Mouse (Mus musculus) adrenal gland, adult (tissue): ENCODE results near the gene H2-K1.

Experiments used
- DNase-seq, 2 experiments: peaks; one replicate each; pipeline ENCODE4 v3.0.0; 2022 to 2023; ENCODE audit warnings: low spot score in 1 of 2; ENCODE audit not compliant: inconsistent age in 2 of 2

H2-K1 gene

GRCm38 (mm10) chr17:33991788-33992664, 8.1 kb downstream of the H2-K1 start:
- peak; percentile 48 to 83 for DNase-seq

DNA sequence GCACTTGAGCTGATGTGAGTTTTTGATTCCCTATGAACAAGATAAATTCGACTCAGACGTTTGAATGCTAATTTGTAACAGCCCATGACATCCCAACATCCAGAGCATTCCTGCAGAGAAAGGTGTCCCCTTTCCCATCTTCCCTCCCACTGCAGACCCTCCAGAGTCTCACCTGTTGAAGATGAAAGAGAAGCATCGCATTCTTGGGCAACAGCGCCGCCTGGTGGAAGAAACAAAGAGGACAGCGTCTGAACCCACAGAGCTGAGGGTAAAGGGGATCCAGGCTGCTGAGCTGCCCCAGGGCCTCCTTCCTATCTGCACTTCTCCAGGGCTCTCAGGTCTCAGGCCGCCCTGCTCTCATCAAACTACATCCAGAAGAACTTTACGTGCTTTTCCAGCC, 18.0 kb downstream of the H2-K1 start:
- DNase-seq, result peak; percentile 51 to 86

DNA sequence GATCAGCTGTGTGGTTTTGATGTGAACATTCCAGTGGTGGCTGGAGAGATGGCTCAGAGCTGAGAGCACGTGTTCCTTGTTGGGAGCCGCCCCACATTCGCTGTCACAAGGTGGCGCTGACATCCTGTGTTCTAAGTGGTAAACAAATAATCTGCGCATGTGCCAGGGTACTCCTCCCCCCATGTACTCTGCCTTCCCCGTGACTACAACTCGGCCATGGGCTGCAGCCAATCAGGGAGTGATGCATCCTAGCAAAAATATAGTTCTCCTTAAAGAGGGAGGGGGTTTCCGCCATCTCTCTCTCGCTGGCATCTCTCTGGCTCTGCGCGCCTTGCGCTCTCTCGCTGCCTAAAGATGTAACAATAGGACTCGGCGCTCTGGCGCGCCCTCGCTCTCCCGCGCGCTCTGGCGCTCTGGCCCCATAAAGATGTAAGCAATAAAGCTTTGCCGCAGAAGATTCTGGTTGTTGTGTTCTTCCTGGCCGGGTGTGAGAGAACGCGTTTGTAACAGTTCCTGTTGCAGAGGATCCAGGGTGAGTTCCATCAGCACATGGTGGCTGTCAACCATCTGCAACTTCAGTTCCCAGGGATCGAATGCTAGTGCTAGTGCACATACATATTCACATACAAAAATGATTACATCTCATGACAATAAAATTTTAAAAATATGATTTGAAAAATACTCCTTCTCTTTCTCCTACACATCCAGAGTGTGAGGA, 18.8 kb downstream of the H2-K1 start:
- peak; percentile 89 to 95 for DNase-seq

- peak in 1 of 2 experiments; percentile 28 for DNase-seq
Observed at GRCm38 (mm10) chr17:33980181-33981035, 19.7 kb downstream of the H2-K1 start.

GRCm38 (mm10) chr17:33979512-33980050, 20.6 kb downstream of the H2-K1 start:
- peak in 1 of 2 experiments; percentile 23 for DNase-seq

DNA sequence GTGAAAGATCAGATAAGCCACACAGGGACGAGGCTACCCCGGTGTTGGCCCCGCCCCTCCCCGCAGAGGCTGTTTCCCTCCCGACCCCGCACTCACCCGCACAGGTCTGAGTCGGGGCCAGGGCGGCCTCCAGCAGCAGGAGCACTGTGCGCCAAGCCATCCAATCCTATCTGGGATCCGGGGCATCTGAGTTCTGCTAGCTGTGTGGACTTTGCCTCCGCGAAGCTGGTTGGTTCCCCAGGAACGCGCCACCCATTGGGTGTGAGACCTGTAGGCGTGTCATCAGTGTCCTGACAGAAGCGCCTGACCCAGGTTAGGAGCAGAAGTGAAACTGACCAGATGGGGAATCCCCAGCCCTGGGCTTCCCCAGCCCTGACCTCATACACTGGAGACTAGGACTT, 21.5 kb downstream of the H2-K1 start:
- DNase-seq, result peak; percentile 91 to 95

GRCm38 (mm10) chr17:33977861-33978557, 22.1 kb downstream of the H2-K1 start:
- DNase-seq, result peak in 1 of 2 experiments; percentile 24

DNA sequence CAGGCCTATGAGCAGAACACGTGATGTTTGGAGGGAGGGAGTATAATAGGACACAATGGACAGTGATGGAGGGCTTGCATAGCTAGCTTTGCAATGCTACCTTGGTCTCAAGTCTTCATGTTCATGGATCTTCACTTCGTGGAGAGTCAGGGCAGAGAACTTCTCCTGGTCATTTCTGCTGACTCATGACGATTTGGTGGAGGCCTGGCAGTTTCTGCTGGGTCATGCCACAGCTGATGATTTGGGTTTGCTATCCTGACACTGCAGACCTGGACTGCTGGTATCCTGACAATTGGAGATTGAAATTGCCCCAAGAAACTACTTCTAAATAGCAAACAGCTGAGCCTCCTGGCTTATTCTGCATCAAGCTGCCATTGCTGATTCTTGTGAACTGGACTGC, 26.6 kb downstream of the H2-K1 start:
- no peak for DNase-seq

DNA sequence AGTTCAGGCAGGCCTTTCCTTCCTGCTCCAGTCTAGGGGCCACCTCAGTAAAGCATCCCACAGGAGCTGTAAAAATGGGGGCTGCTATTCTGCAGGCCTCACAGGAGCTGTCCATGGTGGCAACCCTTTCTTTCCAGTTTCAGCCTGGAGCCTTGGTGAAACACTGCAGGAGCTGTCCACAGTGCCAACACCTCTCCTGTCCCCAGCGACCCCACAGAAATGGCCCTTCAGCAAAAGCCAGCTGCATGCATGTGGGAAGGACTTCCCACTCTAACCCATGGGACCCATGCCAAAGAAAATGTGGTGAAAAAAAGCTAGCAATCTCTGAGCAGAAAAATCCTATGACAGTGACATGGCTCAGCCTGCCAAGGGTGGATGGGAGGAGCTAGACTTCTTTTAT, 27.5 kb downstream of the H2-K1 start:
- DNase-seq, result peak in 1 of 2 experiments; percentile 38

DNA sequence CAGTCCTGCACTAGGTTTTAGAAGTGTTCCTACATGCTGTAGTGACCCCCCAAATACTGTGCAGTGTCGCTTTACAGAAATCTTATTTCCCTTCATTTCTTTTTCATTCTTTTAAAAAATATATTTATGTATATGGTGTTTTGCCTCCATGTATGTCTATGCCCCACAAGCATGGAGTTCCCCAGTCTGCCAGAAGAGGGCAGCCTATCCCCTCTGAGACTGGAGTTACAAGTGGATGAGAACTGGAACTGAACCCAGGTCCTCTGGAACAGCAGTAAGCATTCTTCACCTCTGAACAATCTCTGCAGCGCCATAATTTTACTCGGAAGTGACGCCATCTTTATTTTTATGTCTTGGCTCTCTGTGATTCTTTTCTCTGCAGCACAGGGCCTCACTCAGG, 30.8 kb downstream of the H2-K1 start:
- no peak for DNase-seq

- DNase-seq, result peak in 1 of 2 experiments; percentile 67
Observed at GRCm38 (mm10) chr17:33968927-33969326, 31.2 kb downstream of the H2-K1 start.

GRCm38 (mm10) chr17:33968489-33968888, 31.7 kb downstream of the H2-K1 start:
- DNase-seq, result peak; percentile 72 to 92

DNA sequence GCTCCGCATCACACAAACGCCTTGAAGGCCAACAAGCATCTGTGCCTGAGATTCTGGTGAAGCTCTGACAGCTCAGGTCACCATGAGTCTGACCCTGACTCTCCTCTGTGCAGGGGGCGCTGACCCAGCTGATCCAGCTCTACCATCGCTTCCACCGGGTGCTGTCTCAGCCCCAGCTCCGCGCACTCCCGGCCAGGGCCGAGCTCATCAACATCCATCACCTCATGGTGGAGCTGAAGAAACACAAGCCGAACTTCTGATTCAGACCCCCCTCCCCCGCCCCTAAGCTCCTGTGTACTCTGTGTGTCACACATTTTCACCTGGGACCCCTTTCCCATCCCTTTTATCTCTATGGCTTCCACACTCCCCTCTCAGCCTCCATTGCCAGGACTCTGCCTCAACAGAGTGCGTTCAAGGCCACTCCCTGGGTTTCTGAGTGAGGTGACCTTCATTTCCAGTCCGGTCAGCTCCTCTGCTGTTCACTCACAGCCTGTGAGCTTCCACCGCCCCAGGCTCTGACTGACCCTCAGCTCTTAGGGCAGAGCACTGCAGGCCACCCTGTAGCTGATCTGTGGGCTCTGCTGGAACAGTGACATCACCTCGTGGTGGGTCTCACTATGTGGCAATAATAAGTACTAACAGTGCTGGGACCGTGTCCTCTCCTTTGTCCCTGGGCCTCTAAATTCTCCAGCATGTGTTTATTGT, 34.1 kb downstream of the H2-K1 start:
- peak; percentile 74 to 82 for DNase-seq

DNA sequence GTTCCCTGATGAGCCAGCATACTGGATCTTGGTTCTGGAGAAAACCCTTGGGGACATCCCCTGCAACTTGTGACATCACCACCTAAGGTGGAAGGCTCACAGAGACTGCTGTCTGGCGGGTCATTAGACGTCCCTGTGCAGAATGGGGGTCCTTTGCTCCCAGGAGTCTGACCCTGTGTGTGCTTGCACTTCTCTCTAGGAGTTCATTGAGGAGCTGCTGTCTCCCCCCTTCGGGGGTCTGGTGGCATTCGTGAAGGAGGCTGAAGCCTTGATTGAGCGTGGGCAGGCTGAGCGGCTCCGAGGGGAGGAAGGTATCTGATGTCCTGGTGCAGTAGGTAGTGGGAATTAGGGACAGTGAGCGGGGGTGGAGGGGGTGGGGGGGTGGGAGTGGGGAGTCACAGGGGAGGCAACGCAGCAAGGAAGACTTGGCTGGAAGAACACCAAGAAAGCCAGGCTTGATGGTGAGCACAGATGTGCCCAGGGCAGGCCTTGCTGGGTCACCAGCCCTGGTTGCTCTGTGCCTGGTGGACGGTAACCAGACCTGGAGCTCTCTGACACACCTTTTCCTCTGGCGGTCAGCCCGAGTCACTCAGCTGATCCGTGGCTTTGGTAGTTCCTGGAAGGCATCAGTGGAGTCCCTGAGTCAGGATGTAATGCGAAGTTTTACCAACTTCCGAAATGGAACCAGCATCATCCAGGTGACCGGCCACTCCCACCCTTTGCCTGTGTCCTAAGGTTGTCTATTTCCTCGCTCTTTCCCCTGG, 34.9 kb downstream of the H2-K1 start:
- DNase-seq, result peak in 1 of 2 experiments; percentile 33

GRCm38 (mm10) chr17:33962876-33963275, 37.3 kb downstream of the H2-K1 start:
- DNase-seq, result no peak

GRCm38 (mm10) chr17:33959948-33960347, 40.2 kb downstream of the H2-K1 start:
- peak in 1 of 2 experiments; percentile 20 for DNase-seq

DNA sequence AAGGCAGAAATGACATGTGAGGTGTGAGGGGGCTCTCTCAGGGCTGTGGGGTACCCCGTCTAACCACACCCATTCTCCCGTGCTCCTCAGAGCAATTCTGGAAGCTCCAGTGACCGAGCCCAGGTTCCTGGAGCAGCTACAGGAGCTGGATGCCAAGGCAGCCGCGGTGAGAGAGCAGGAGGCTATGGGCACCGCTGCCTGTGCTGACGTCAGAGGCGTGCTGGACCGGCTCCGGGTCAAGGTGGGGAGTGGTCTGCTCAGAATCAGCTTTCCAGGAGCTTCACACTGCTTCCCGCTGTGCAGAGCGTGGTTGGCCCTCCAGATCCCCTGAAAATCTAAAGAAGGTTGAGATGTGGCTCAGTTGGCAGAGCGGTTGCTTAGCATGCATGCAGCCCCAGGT, 41.0 kb downstream of the H2-K1 start:
- peak in 1 of 2 experiments; percentile 25 for DNase-seq

DNA sequence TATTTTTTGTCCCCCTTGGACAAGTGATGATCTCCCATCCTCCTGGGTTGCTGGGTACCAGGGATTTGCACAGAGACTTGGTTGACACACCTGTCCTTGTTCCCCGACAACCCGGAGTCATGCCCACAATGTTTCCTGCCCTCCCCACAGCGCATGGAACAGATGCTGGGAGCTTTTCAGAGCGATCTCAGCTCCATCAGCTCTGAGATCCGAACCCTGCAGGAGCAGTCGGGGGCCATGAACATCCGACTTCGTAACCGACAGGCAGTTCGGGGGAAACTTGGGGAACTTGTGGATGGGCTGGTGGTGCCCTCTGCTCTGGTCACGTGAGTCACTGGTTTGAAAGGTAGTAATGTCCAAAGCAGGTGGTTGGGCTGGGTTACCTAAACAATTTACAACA, 41.7 kb downstream of the H2-K1 start:
- DNase-seq, result peak in 1 of 2 experiments; percentile 31

GRCm38 (mm10) chr17:33957493-33957892, 42.7 kb downstream of the H2-K1 start:
- peak in 1 of 2 experiments; percentile 22 for DNase-seq
